Mouse (Mus musculus) hindbrain, embryonic 11.5 days (tissue): ENCODE measurements at regions not wholly inside any gene's neighbourhood (a gene's known extent, or its start where the extent isn't known, plus 50 kb on each side); places are given as distances from the start of the nearest gene placed in this dataset.
A peak's percentile ranks its signal among the peaks of the same experiment; 100 is the strongest.

Experiments
- ATAC-seq: fragments of 200-750 bp; cut with Nextera tagmentation; 2 replicates; pipeline ENCODE4 v1.8.0; 2017; ENCODE audit warnings: mild to moderate bottlenecking, moderate TSS enrichment, moderate library complexity; ENCODE audit not compliant: low FRiP score
- DNase-seq: peaks from one replicate; pipeline ENCODE4 v3.0.0-alpha.2; 2015; ENCODE audit warnings: low spot score
- H3K27ac ChIP-seq: fragments of 300-500 bp; sonication (generic); 2 replicates; pipeline ENCODE4 v1.5.1; 2014; ENCODE audit warnings: mild to moderate bottlenecking, low read depth, low read length
- H3K27me3 ChIP-seq: fragments of 300-500 bp; sonication (generic); 2 replicates; pipeline ENCODE4 v1.6.1; 2014; ENCODE audit warnings: mild to moderate bottlenecking, low read length, moderate library complexity, mixed read lengths; ENCODE audit not compliant: control insufficient read depth, insufficient read depth
- H3K36me3 ChIP-seq: fragments of 300-500 bp; sonication (generic); 2 replicates; pipeline ENCODE4 v1.6.1; 2014; ENCODE audit warnings: mild to moderate bottlenecking, low read length, moderate library complexity, mixed read lengths; ENCODE audit not compliant: control insufficient read depth, insufficient read depth
- H3K4me1 ChIP-seq: fragments of 300-500 bp; sonication (generic); replicated peaks from 2 replicates; pipeline ENCODE4 v1.6.1; 2014; ENCODE audit warnings: low read length, mixed read lengths; ENCODE audit not compliant: control insufficient read depth, insufficient read depth
- H3K4me2 ChIP-seq: fragments of 300-500 bp; sonication (generic); replicated peaks from 2 replicates; pipeline ENCODE4 v1.6.1; 2014; ENCODE audit warnings: mild to moderate bottlenecking, low read depth, low read length
- H3K4me3 ChIP-seq: fragments of 300-500 bp; sonication (generic); 2 replicates; pipeline ENCODE4 v1.5.1; 2014; ENCODE audit warnings: low read depth, low read length
- H3K9ac ChIP-seq: fragments of 300-500 bp; sonication (generic); 2 replicates; pipeline ENCODE4 v1.6.1; 2014; ENCODE audit warnings: low read depth, low read length
- H3K9me3 ChIP-seq: fragments of 300-500 bp; sonication (generic); 2 replicates; pipeline ENCODE4 v1.6.1; 2016; ENCODE audit warnings: low read length; ENCODE audit not compliant: control insufficient read depth
- WGBS: fragments of 180-500 bp; shearing (Covaris S2); extraction: QIAGEN DNeasy Blood & Tissue Kit; methylation state at CpG from one replicate; pipeline ENCODE4 v1.1.7; 2014; 5-methylcytosine and 5-hydroxymethylcytosine counted together

DNA sequence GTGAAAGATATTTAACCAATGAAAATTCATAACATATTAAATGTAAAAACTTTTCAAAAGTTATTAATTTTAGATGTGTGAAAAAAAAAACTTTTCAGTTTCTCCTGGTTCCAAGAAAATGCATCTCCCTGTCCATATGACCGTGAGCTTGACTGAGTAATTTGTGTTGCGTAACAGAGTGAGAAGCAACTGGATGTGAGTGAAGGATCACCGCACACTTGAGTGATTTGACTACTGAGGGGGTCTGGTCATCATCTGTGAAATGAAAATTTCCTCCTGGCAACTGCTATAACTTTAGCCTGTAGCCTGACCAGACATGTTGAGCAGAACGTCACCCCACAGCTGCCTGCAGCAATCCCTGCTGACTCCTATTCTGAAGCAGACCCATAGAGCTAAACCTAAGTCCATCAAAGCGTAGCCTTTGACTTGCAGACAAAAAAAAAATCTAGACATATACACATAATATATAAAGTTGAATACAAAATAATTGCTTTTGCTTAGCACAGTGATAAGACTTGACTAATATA lies 461.2 kb downstream of the Brinp3 start:
- Histone ChIP-seq H3K4me2 (no peak overlapping the region), H3K9ac (no peak overlapping the region), H3K9me3 (no peaks in the 10 kb centered on the region), H3K27me3 (no peaks in the 10 kb centered on the region), H3K36me3 (no peaks in the 10 kb centered on the region), H3K4me1 (no peaks in the 10 kb centered on the region), H3K4me3 (no peak overlapping the region), H3K27ac (no peak overlapping the region)
- DNase-seq (no peak), ATAC-seq (no peak)
- WGBS: 88% methylated on average over 5 of the region's 5 CpGs

- no peaks in the 10 kb centered on the region for H3K27me3 ChIP-seq
- DNase-seq (no peak), ATAC-seq (no peak)
- H3K9ac ChIP-seq: no peak overlapping the region
- H3K36me3 ChIP-seq: no peaks in the 10 kb centered on the region
- no peaks in the 10 kb centered on the region for H3K4me1 ChIP-seq
- H3K4me2 ChIP-seq: no peak overlapping the region
- no peak overlapping the region for H3K27ac ChIP-seq
- H3K9me3 ChIP-seq: no peaks in the 10 kb centered on the region
- no peak overlapping the region for H3K4me3 ChIP-seq
These were observed 461.8 kb downstream of the Brinp3 start for GRCm38 (mm10) chr1:146956347-146956746.

DNA sequence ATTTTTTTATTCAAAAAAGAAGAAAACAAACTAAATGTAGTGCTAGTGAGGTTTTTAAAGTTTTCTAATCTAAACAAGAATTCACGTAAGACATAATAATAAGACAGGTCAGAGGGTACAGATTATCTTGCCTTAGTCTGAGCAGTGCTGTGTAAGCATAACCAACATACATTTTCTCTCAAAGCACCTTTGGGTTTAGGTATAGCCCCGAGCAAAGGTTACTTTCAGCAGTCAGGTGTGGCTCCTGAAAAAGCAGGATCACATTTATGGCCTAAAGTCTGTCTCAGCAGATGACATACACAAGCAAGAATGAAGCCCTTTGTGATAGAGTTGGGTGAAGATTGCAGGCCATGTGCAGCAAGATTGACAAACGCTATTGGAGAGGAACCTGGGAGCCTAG lies 465.9 kb downstream of the Brinp3 start:
- Histone ChIP-seq H3K4me2 (no peak overlapping the region), H3K9me3 (no peaks in the 10 kb centered on the region), H3K4me1 (no peaks in the 10 kb centered on the region), H3K27ac (no peak overlapping the region), H3K36me3 (no peaks in the 10 kb centered on the region), H3K27me3 (no peaks in the 10 kb centered on the region), H3K4me3 (no peak overlapping the region), H3K9ac (no peak overlapping the region)
- ATAC-seq (no peak), DNase-seq (no peak)
- WGBS: 90% methylated on average over 3 of the region's 3 CpGs

DNA sequence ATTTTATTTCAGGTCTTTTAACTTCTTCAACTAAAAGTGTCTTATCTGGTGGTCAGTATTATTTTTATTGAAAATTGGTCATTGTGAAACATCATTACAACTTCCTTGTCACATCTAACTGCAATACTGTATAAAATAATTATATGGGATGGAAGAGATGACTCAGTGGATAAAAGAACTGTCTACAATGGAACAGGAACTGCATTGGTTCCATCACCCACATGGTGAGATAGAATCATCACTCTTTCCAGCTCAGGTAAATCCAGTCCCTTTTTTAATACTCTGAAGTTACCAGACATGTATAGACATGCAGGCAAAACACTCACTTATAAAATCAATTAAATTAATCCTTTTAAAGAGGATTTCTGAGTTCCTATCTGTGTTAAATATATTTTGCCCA lies 473.0 kb downstream of the Brinp3 start:
- no peak overlapping the region for H3K9ac ChIP-seq
- no peaks in the 10 kb centered on the region for H3K4me1 ChIP-seq
- H3K27ac ChIP-seq: no peak overlapping the region
- no peak overlapping the region for H3K4me2 ChIP-seq
- ATAC-seq (no peak), DNase-seq (no peak)
- H3K36me3 ChIP-seq: no peaks in the 10 kb centered on the region
- H3K27me3 ChIP-seq: no peaks in the 10 kb centered on the region
- no peaks in the 10 kb centered on the region for H3K9me3 ChIP-seq
- no peak overlapping the region for H3K4me3 ChIP-seq

DNA sequence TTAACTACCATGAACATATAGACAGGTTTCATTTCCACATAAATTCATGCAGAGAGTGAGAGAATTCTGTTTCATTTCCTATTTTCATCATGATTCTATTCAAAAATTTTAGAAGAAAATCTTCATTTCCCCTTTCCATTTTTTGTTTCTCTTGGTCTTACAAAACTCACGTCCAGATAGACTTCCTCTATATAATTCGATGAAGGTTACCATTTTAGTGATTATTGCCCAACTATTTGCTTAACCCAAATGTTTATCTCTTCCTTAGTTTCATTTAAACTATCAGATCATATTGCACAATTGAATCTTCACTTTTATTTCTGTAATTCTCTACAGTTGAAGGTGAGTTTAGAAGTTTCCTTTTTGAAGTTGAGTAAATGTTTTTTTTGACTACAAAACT lies 473.4 kb downstream of the Brinp3 start:
- H3K4me1 ChIP-seq: no peaks in the 10 kb centered on the region
- ATAC-seq: no peak
- no peak overlapping the region for H3K27ac ChIP-seq
- no peaks in the 10 kb centered on the region for H3K36me3 ChIP-seq
- no peak overlapping the region for H3K4me2 ChIP-seq
- no peaks in the 10 kb centered on the region for H3K9me3 ChIP-seq
- no peak overlapping the region for H3K4me3 ChIP-seq
- WGBS: 82% methylated on average over 2 of the region's 2 CpGs
- H3K27me3 ChIP-seq: no peaks in the 10 kb centered on the region
- no peak for DNase-seq
- H3K9ac ChIP-seq: no peak overlapping the region

GRCm38 (mm10) chr1:146983433-146984186 lies 489.1 kb downstream of the Brinp3 start:
- ATAC-seq (peak; percentile 53; the same call in 1 of the 2 replicates), DNase-seq (no peak)
- Histone ChIP-seq H3K4me2 (no peak overlapping the region), H3K9me3 (no peaks in the 10 kb centered on the region), H3K4me3 (no peak overlapping the region), H3K9ac (no peak overlapping the region), H3K27ac (no peak overlapping the region), H3K27me3 (no peaks in the 10 kb centered on the region), H3K4me1 (no peaks in the 10 kb centered on the region), H3K36me3 (no peaks in the 10 kb centered on the region)
- WGBS: 73% methylated on average over 5 of the region's 5 CpGs

- WGBS: 73% methylated on average over 2 of the region's 2 CpGs
- Histone ChIP-seq H3K4me1 (no peaks in the 10 kb centered on the region), H3K27ac (no peak overlapping the region), H3K27me3 (no peaks in the 10 kb centered on the region), H3K9ac (no peak overlapping the region), H3K4me2 (no peak overlapping the region), H3K4me3 (no peak overlapping the region), H3K9me3 (no peaks in the 10 kb centered on the region), H3K36me3 (no peaks in the 10 kb centered on the region)
- no peak for DNase-seq
- ATAC-seq: no peak
These were observed 505.5 kb downstream of the Brinp3 start for GRCm38 (mm10) chr1:147000018-147000417.

DNA sequence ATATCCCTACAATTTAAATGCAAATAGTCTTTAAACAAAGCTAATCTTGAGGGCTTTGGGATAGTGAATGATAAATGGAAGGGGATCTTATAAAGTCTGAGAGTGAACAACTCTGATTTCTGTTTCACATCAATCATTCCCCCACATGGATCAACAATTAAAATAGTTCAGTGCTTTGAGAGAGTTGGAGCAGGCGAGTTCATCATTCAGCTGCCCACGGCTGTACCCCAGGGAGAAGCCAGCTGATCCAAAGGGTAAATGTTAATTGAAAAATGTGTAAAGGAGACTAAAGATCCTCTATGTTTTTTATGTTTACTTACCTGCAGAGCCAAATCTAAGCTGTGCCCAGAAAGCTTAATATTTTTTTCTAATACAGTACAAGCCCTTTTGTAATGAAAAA lies 553.2 kb downstream of the Brinp3 start:
- Histone ChIP-seq H3K27ac (no peak overlapping the region), H3K4me1 (no peaks in the 10 kb centered on the region), H3K9me3 (no peaks in the 10 kb centered on the region), H3K4me3 (no peak overlapping the region), H3K4me2 (no peak overlapping the region), H3K9ac (no peak overlapping the region), H3K27me3 (no peaks in the 10 kb centered on the region), H3K36me3 (no peaks in the 10 kb centered on the region)
- DNase-seq: peak; percentile 27
- 44% methylated on average over 2 of the region's 2 CpGs for WGBS
- peak; percentile 79 for ATAC-seq

GRCm38 (mm10) chr1:147058504-147058903 lies 563.9 kb downstream of the Brinp3 start:
- no peaks in the 10 kb centered on the region for H3K36me3 ChIP-seq
- H3K4me2 ChIP-seq: no peak overlapping the region
- no peak overlapping the region for H3K4me3 ChIP-seq
- H3K9me3 ChIP-seq: no peaks in the 10 kb centered on the region
- DNase-seq (no peak), ATAC-seq (no peak)
- 74% methylated on average over 2 of the region's 2 CpGs for WGBS
- no peak overlapping the region for H3K9ac ChIP-seq
- H3K27me3 ChIP-seq: no peaks in the 10 kb centered on the region
- no peaks in the 10 kb centered on the region for H3K4me1 ChIP-seq
- H3K27ac ChIP-seq: no peak overlapping the region
